Mouse (Mus musculus): ENCODE measurements at regions not wholly inside any gene's neighbourhood (a gene's known extent, or its start where the extent isn't known, plus 50 kb on each side); places are given as distances from the start of the nearest gene placed in this dataset.

- 93% methylated on average over 5 of the region's 5 CpGs for WGBS
- ATAC-seq (ENCODE audit: insufficient number of reproducible peaks, low FRiP score, low TSS enrichment, low read depth): no peak
- no peaks in the 10 kb centered on the region for H3K27me3 ChIP-seq
- H3K27ac ChIP-seq: no peak overlapping the region
- H3K9ac ChIP-seq: no peak overlapping the region
- no peaks in the 10 kb centered on the region for H3K36me3 ChIP-seq
- H3K4me2 ChIP-seq: no peak overlapping the region
- H3K4me1 ChIP-seq: no peaks in the 10 kb centered on the region
- H3K4me3 ChIP-seq: no peak overlapping the region
- H3K9me3 ChIP-seq: no peaks in the 10 kb centered on the region
Measured at GRCm38 (mm10) chr2:51447616-51448015, 179.7 kb upstream of the Tas2r134 start.

- H3K4me1 ChIP-seq: peaks cover 5% of the 10 kb centered on the region; the same call in 1 of the 2 replicates
- WGBS: 59% methylated on average over 9 of the region's 9 CpGs
- H3K4me3 ChIP-seq: no peak overlapping the region
- no peaks in the 10 kb centered on the region for H3K9me3 ChIP-seq
- H3K27ac ChIP-seq: no peak overlapping the region
- H3K9ac ChIP-seq: no peak overlapping the region
- H3K27me3 ChIP-seq: no peaks in the 10 kb centered on the region
- no peak overlapping the region for H3K4me2 ChIP-seq
- no peak for ATAC-seq (ENCODE audit: insufficient number of reproducible peaks, low FRiP score, low TSS enrichment, low read depth)
- H3K36me3 ChIP-seq: no peaks in the 10 kb centered on the region
Measured at GRCm38 (mm10) chr2:51444386-51445080, 182.8 kb upstream of the Tas2r134 start.

- no peak overlapping the region for H3K27ac ChIP-seq
- H3K9me3 ChIP-seq: no peaks in the 10 kb centered on the region
- no peak overlapping the region for H3K9ac ChIP-seq
- no peaks in the 10 kb centered on the region for H3K27me3 ChIP-seq
- 66% methylated on average over 3 of the region's 3 CpGs for WGBS
- peaks cover 5% of the 10 kb centered on the region; the same call in 1 of the 2 replicates for H3K4me1 ChIP-seq
- H3K4me3 ChIP-seq: no peak overlapping the region
- no peaks in the 10 kb centered on the region for H3K36me3 ChIP-seq
- no peak for ATAC-seq (ENCODE audit: insufficient number of reproducible peaks, low FRiP score, low TSS enrichment, low read depth)
- H3K4me2 ChIP-seq: no peak overlapping the region
Measured at GRCm38 (mm10) chr2:51443946-51444345, 183.4 kb upstream of the Tas2r134 start.

GRCm38 (mm10) chr2:51439047-51439446, 188.3 kb upstream of the Tas2r134 start:
- H3K36me3 ChIP-seq: no peaks in the 10 kb centered on the region
- H3K9ac ChIP-seq: no peak overlapping the region
- no peak for ATAC-seq (ENCODE audit: insufficient number of reproducible peaks, low FRiP score, low TSS enrichment, low read depth)
- WGBS: 46% methylated on average over 1 of the region's 1 CpGs
- H3K27me3 ChIP-seq: no peaks in the 10 kb centered on the region
- H3K27ac ChIP-seq: no peak overlapping the region
- no peaks in the 10 kb centered on the region for H3K9me3 ChIP-seq
- peaks cover 5% of the 10 kb centered on the region; the same call in 1 of the 2 replicates for H3K4me1 ChIP-seq
- H3K4me2 ChIP-seq: no peak overlapping the region
- no peak overlapping the region for H3K4me3 ChIP-seq

- H3K36me3 ChIP-seq: no peaks in the 10 kb centered on the region
- H3K4me2 ChIP-seq: no peak overlapping the region
- H3K27me3 ChIP-seq: no peaks in the 10 kb centered on the region
- no peak overlapping the region for H3K27ac ChIP-seq
- 54% methylated on average over 3 of the region's 3 CpGs for WGBS
- H3K9me3 ChIP-seq: no peaks in the 10 kb centered on the region
- H3K4me1 ChIP-seq: peaks cover 5% of the 10 kb centered on the region; the same call in 1 of the 2 replicates
- H3K9ac ChIP-seq: no peak overlapping the region
- H3K4me3 ChIP-seq: no peak overlapping the region
- no peak for ATAC-seq (ENCODE audit: insufficient number of reproducible peaks, low FRiP score, low TSS enrichment, low read depth)
Measured at GRCm38 (mm10) chr2:51436590-51436989, 190.7 kb upstream of the Tas2r134 start.

- Histone ChIP-seq H3K4me2 (no peak overlapping the region), H3K4me3 (no peak overlapping the region), H3K4me1 (no peaks in the 10 kb centered on the region), H3K27me3 (no peaks in the 10 kb centered on the region), H3K9me3 (no peaks in the 10 kb centered on the region), H3K27ac (no peak overlapping the region), H3K9ac (no peak overlapping the region), H3K36me3 (no peaks in the 10 kb centered on the region)
- ATAC-seq (ENCODE audit: insufficient number of reproducible peaks, low FRiP score, low TSS enrichment, low read depth): no peak
- 84% methylated on average over 3 of the region's 3 CpGs for WGBS
Measured at GRCm38 (mm10) chr2:51431564-51431963, 195.7 kb upstream of the Tas2r134 start.

GRCm38 (mm10) chr2:51429716-51430115, 197.6 kb upstream of the Tas2r134 start:
- no peak overlapping the region for H3K4me2 ChIP-seq
- no peaks in the 10 kb centered on the region for H3K36me3 ChIP-seq
- no peaks in the 10 kb centered on the region for H3K9me3 ChIP-seq
- H3K27ac ChIP-seq: no peak overlapping the region
- 64% methylated on average over 5 of the region's 5 CpGs for whole genome bisulfite sequencing
- no peak overlapping the region for H3K9ac ChIP-seq
- no peaks in the 10 kb centered on the region for H3K27me3 ChIP-seq
- no peak overlapping the region for H3K4me3 ChIP-seq
- no peaks in the 10 kb centered on the region for H3K4me1 ChIP-seq
- ATAC-seq (ENCODE audit: insufficient number of reproducible peaks, low FRiP score, low TSS enrichment, low read depth): no peak

- Histone ChIP-seq H3K9ac (no peak overlapping the region), H3K4me2 (no peak overlapping the region)
Measured at GRCm38 (mm10) chr2:51422442-51422841, 204.9 kb upstream of the Tas2r134 start.

GRCm38 (mm10) chr2:51417908-51418690, 209.2 kb upstream of the Tas2r134 start:
- Histone ChIP-seq H3K27me3 (no peaks in the 10 kb centered on the region), H3K4me3 (no peak overlapping the region), H3K9me3 (no peaks in the 10 kb centered on the region), H3K36me3 (no peaks in the 10 kb centered on the region), H3K9ac (no peak overlapping the region), H3K27ac (no peak overlapping the region), H3K4me2 (no peak overlapping the region), H3K4me1 (no peaks in the 10 kb centered on the region)
- ATAC-seq (ENCODE audit: insufficient number of reproducible peaks, low FRiP score, low TSS enrichment, low read depth): no peak
- WGBS: 72% methylated on average over 10 of the region's 10 CpGs

More at GRCm38 (mm10) chr2:51422442-51422841, 204.9 kb upstream of the Tas2r134 start:
- ATAC-seq (ENCODE audit: insufficient number of reproducible peaks, low FRiP score, low TSS enrichment, low read depth): no peak
- no peaks in the 10 kb centered on the region for H3K4me1 ChIP-seq
- no peaks in the 10 kb centered on the region for H3K9me3 ChIP-seq
- no peak overlapping the region for H3K4me3 ChIP-seq
- H3K27me3 ChIP-seq: no peaks in the 10 kb centered on the region
- WGBS: 35% methylated on average over 6 of the region's 6 CpGs
- H3K36me3 ChIP-seq: no peaks in the 10 kb centered on the region
- no peak overlapping the region for H3K27ac ChIP-seq

- H3K27ac ChIP-seq: no peak overlapping the region
- no peak overlapping the region for H3K9ac ChIP-seq
- H3K9me3 ChIP-seq: no peaks in the 10 kb centered on the region
- H3K4me3 ChIP-seq: no peak overlapping the region
- H3K27me3 ChIP-seq: no peaks in the 10 kb centered on the region
- H3K4me1 ChIP-seq: no peaks in the 10 kb centered on the region
- H3K4me2 ChIP-seq: no peak overlapping the region
- WGBS: 90% methylated on average over 9 of the region's 9 CpGs
- ATAC-seq (ENCODE audit: insufficient number of reproducible peaks, low FRiP score, low TSS enrichment, low read depth): no peak
- H3K36me3 ChIP-seq: no peaks in the 10 kb centered on the region
Measured at GRCm38 (mm10) chr2:51388390-51388789, 238.9 kb upstream of the Tas2r134 start.

- Histone ChIP-seq H3K4me3 (no peak overlapping the region), H3K27me3 (no peaks in the 10 kb centered on the region), H3K9ac (no peak overlapping the region), H3K36me3 (no peaks in the 10 kb centered on the region), H3K9me3 (no peaks in the 10 kb centered on the region), H3K4me1 (no peaks in the 10 kb centered on the region), H3K4me2 (no peak overlapping the region), H3K27ac (no peak overlapping the region)
- no peak for ATAC-seq (ENCODE audit: insufficient number of reproducible peaks, low FRiP score, low TSS enrichment, low read depth)
- WGBS: 53% methylated on average over 1 of the region's 1 CpGs
Measured at GRCm38 (mm10) chr2:51387136-51387535, 238.2 kb upstream of the Rnd3 start.

- no peaks in the 10 kb centered on the region for H3K36me3 ChIP-seq
- no peak overlapping the region for H3K4me2 ChIP-seq
- H3K9ac ChIP-seq: no peak overlapping the region
- H3K4me3 ChIP-seq: no peak overlapping the region
- H3K4me1 ChIP-seq: no peaks in the 10 kb centered on the region
- no peaks in the 10 kb centered on the region for H3K9me3 ChIP-seq
- WGBS: 87% methylated on average over 4 of the region's 4 CpGs
- H3K27me3 ChIP-seq: no peaks in the 10 kb centered on the region
- H3K27ac ChIP-seq: no peak overlapping the region
- no peak for ATAC-seq (ENCODE audit: insufficient number of reproducible peaks, low FRiP score, low TSS enrichment, low read depth)
Measured at GRCm38 (mm10) chr2:51376597-51376996, 227.7 kb upstream of the Rnd3 start.

All from limb, embryonic 15.5 days (tissue).